Mouse (Mus musculus) heart, adult 2 months (tissue): Measurements from ENCODE around the gene Dpysl5.
"Not testable (repeated sequence)": the region's sequence is repeated elsewhere in the genome, so short reads cannot be mapped to it uniquely, and the experiment has no call there.

Source experiments
- CTCF ChIP-seq: fragments of 200-600 bp; IDR thresholded peaks from 2 replicates; pipeline ENCODE4 v1.8.1; 2022; ENCODE audit warnings: antibody characterized with exemption, mild to moderate bottlenecking, moderate library complexity
- POLR2A ChIP-seq: fragments of 200-500 bp; IDR thresholded peaks from 2 replicates; pipeline ENCODE4 v1.6.1; 2011; ENCODE audit warnings: mild to moderate bottlenecking, low read depth, low read length, control low read depth; ENCODE audit not compliant: insufficient read depth

GRCm38 (mm10) chr5:30678069-30678468 lies 33.3 kb upstream of the Dpysl5 start:
- not testable (repeated sequence) for TF ChIP-seq CTCF, POLR2A
